Mouse (Mus musculus) forebrain, embryonic 12.5 days (tissue): ENCODE data around the gene Grk5. TPM values are rescaled to one million over a fixed set of nuclear protein-coding genes. Genes with fewer than 3 reads are reported as not detected.

Experiments used
- ATAC-seq: fragments of 200-750 bp; cut with Nextera tagmentation; 2 replicates; pipeline ENCODE4 v1.8.0; 2017; ENCODE audit warnings: moderate TSS enrichment; ENCODE audit not compliant: low FRiP score
- H3K27ac ChIP-seq: fragments of 300-500 bp; sonication (generic); 2 replicates; pipeline ENCODE4 v1.5.1; 2016; ENCODE audit warnings: mild to moderate bottlenecking
- H3K27me3 ChIP-seq: fragments of 300-500 bp; sonication (generic); 2 replicates; pipeline ENCODE4 v1.6.1; 2016; ENCODE audit warnings: mild to moderate bottlenecking
- H3K36me3 ChIP-seq: fragments of 300-500 bp; sonication (generic); replicated peaks from 2 replicates; pipeline ENCODE4 v1.6.1; 2016; ENCODE audit warnings: mild to moderate bottlenecking
- H3K4me1 ChIP-seq: fragments of 300-500 bp; sonication (generic); 2 replicates; pipeline ENCODE4 v1.6.1; 2016
- H3K4me2 ChIP-seq: fragments of 300-500 bp; sonication (generic); 2 replicates; pipeline ENCODE4 v1.6.1; 2016; ENCODE audit warnings: mild to moderate bottlenecking, moderate library complexity
- H3K4me3 ChIP-seq: fragments of 300-500 bp; sonication (generic); replicated peaks from 2 replicates; pipeline ENCODE4 v1.5.1; 2016; ENCODE audit warnings: mild to moderate bottlenecking
- H3K9ac ChIP-seq: fragments of 300-500 bp; sonication (generic); 2 replicates; pipeline ENCODE4 v1.6.1; 2016; ENCODE audit warnings: mild to moderate bottlenecking
- H3K9me3 ChIP-seq: fragments of 300-500 bp; sonication (generic); 2 replicates; pipeline ENCODE4 v1.6.1; 2016
- WGBS: fragments of 180-500 bp; shearing (Covaris S2); methylation state at CpG from one replicate; pipeline ENCODE4 v1.1.7; 2016; 5-methylcytosine and 5-hydroxymethylcytosine counted together
- polyA plus RNA-seq: library from polyadenylated mRNA; unstranded; fragments of >200 nt; fragmentation: Nextera tagmentation; extraction: Ambion mirVana; gene quantifications from 2 replicates; pipeline ENCODE4 v1.2.1, GENCODE M21; 2016

Gene Grk5
- polyA plus RNA-seq, 1 experiment from 2014 or later, result 2.0 TPM

GRCm38 (mm10) chr19:61090541-61090940, 201.0 kb downstream of the Grk5 start:
- no peaks in the 10 kb centered on the region for H3K4me1 ChIP-seq
- H3K4me2 ChIP-seq, result no peak overlapping the region
- 90% methylated on average over 4 of the region's 4 CpGs for WGBS
- H3K4me3 ChIP-seq, result no peak overlapping the region
- H3K27me3 ChIP-seq, result no peaks in the 10 kb centered on the region
- H3K9me3 ChIP-seq, result no peaks in the 10 kb centered on the region
- 0 out of 2 replicates have a peak, but pooled peaks cover 4% of the 10 kb centered on the region for H3K36me3 ChIP-seq
- no peak for ATAC-seq
- no peak overlapping the region for H3K27ac ChIP-seq
- H3K9ac ChIP-seq, result no peak overlapping the region

- Histone ChIP-seq H3K27me3 (no peaks in the 10 kb centered on the region), H3K4me3 (no peak overlapping the region), H3K36me3 (no peaks in the 10 kb centered on the region), H3K4me1 (no peaks in the 10 kb centered on the region), H3K4me2 (no peak overlapping the region), H3K9me3 (no peaks in the 10 kb centered on the region), H3K27ac (no peak overlapping the region), H3K9ac (no peak overlapping the region)
- ATAC-seq, result no peak
- WGBS, result 91% methylated on average over 2 of the region's 2 CpGs
These were observed 207.2 kb downstream of the Grk5 start for GRCm38 (mm10) chr19:61096776-61097175.

GRCm38 (mm10) chr19:61097764-61098163, 208.2 kb downstream of the Grk5 start:
- no peaks in the 10 kb centered on the region for H3K27me3 ChIP-seq
- H3K4me1 ChIP-seq, result no peaks in the 10 kb centered on the region
- H3K27ac ChIP-seq, result no peak overlapping the region
- no peak overlapping the region for H3K4me3 ChIP-seq
- H3K9ac ChIP-seq, result no peak overlapping the region
- no peaks in the 10 kb centered on the region for H3K9me3 ChIP-seq
- no peak for ATAC-seq
- 29% methylated on average over 4 of the region's 4 CpGs for WGBS
- H3K36me3 ChIP-seq, result no peaks in the 10 kb centered on the region
- H3K4me2 ChIP-seq, result no peak overlapping the region

- ATAC-seq, result no peak
- Histone ChIP-seq H3K4me3 (no peak overlapping the region), H3K9me3 (0 out of 2 replicates have a peak, but pooled peaks cover 4% of the 10 kb centered on the region), H3K4me1 (no peaks in the 10 kb centered on the region), H3K27ac (no peak overlapping the region), H3K4me2 (no peak overlapping the region), H3K36me3 (no peaks in the 10 kb centered on the region; the same call in 1 of the 2 replicates), H3K9ac (no peak overlapping the region), H3K27me3 (no peaks in the 10 kb centered on the region)
- WGBS, result 43% methylated on average over 2 of the region's 2 CpGs
These were observed 220.6 kb downstream of the Grk5 start for GRCm38 (mm10) chr19:61110184-61110583.

GRCm38 (mm10) chr19:61131096-61131495, 241.5 kb downstream of the Grk5 start:
- no peaks in the 10 kb centered on the region for H3K4me1 ChIP-seq
- H3K9me3 ChIP-seq, result peaks cover 4% of the 10 kb centered on the region; the same call in 1 of the 2 replicates
- no peaks in the 10 kb centered on the region for H3K27me3 ChIP-seq
- H3K4me2 ChIP-seq, result no peak overlapping the region
- no peak overlapping the region for H3K4me3 ChIP-seq
- 92% methylated on average over 10 of the region's 10 CpGs for WGBS
- no peak overlapping the region for H3K9ac ChIP-seq
- H3K27ac ChIP-seq, result no peak overlapping the region
- no peak for ATAC-seq
- peaks cover 6% of the 10 kb centered on the region for H3K36me3 ChIP-seq

- Histone ChIP-seq H3K9me3 (no peaks in the 10 kb centered on the region), H3K4me2 (no peak overlapping the region), H3K36me3 (no peaks in the 10 kb centered on the region), H3K4me1 (peaks cover 12% of the 10 kb centered on the region), H3K27me3 (no peaks in the 10 kb centered on the region), H3K4me3 (no peak overlapping the region), H3K9ac (no peak overlapping the region), H3K27ac (no peak overlapping the region)
- no peak for ATAC-seq
These were observed 249.1 kb downstream of the Grk5 start for GRCm38 (mm10) chr19:61138655-61139054.

- WGBS, result under 1% methylated on average over 18 of the region's 18 CpGs
- Histone ChIP-seq H3K9me3 (no peaks in the 10 kb centered on the region), H3K4me1 (peaks cover 12% of the 10 kb centered on the region), H3K4me2 (peak within 1 kb of the TSS; percentile 68), H3K36me3 (no peaks in the 10 kb centered on the region), H3K27ac (0 out of 2 replicates have a peak within 1 kb of the TSS, but pooled peaks have one; percentile 36), H3K27me3 (no peaks in the 10 kb centered on the region), H3K9ac (peak within 1 kb of the TSS; percentile 70), H3K4me3 (peak within 1 kb of the TSS; percentile 64)
- peak; percentile 100 for ATAC-seq
These were observed 251.0 kb downstream of the Grk5 start, which contains the start of gene Zfp950 for GRCm38 (mm10) chr19:61140342-61141206. Zfp950 (minus strand) TSS chr19:61140840.

GRCm38 (mm10) chr19:61141299-61141698, 251.8 kb downstream of the Grk5 start:
- Histone ChIP-seq H3K9ac (peak overlapping the region; percentile 70; the same call in 1 of the 2 replicates), H3K4me1 (peaks cover 12% of the 10 kb centered on the region), H3K4me2 (peak overlapping the region; percentile 68), H3K4me3 (peak overlapping the region; percentile 64), H3K27me3 (no peaks in the 10 kb centered on the region), H3K36me3 (no peaks in the 10 kb centered on the region), H3K9me3 (no peaks in the 10 kb centered on the region), H3K27ac (no peak overlapping the region)
- 28% methylated on average over 4 of the region's 4 CpGs for WGBS
- no peak for ATAC-seq

Other genes with a start within 250 kb of the Grk5 start
- 7.4 and 7.8 TPM in 2 replicates for gene Nanos1, start 133.8 kb upstream of the Grk5 start, polyA plus RNA-seq
- 136 and 137 TPM in 2 replicates for gene Eif3a, start 99.1 kb upstream of the Grk5 start, polyA plus RNA-seq
- gene Fam45a, start 78.2 kb upstream of the Grk5 start, polyA plus RNA-seq, result 35.5 and 39.4 TPM in 2 replicates
- gene Sfxn4, start 28.3 kb upstream of the Grk5 start, polyA plus RNA-seq, result 9.8 and 12.5 TPM in 2 replicates
- gene Prdx3, start 15.2 kb upstream of the Grk5 start, polyA plus RNA-seq, result 84.8 and 88.9 TPM in 2 replicates